Mouse (Mus musculus): ENCODE measurements around the gene Pdxp. TPM values are rescaled to one million over a fixed set of nuclear protein-coding genes. Genes with fewer than 3 reads are reported as not detected.

Pdxp gene
- polyA plus RNA-seq, 1 experiment: 1.9 TPM

- no peaks in the 10 kb centered on the region for H3K36me3 ChIP-seq (ENCODE audit: control insufficient read depth, insufficient read depth, low read length)
- no peak within 1 kb of the TSS for H3K27ac ChIP-seq (ENCODE audit: insufficient read depth, low read depth, low read length)
- H3K4me1 ChIP-seq (ENCODE audit: control insufficient read depth, insufficient read depth, low read length): no peaks in the 10 kb centered on the region
- DNase-seq: peak; percentile 94
- H3K27me3 ChIP-seq (replicated peaks; ENCODE audit: control insufficient read depth, insufficient read depth, low read length): no peaks in the 10 kb centered on the region
- no peak for TF ChIP-seq POLR2A (IDR thresholded peaks at IDR 0.05; ENCODE audit: low read depth, low read length)
- no peak for TF ChIP-seq CTCF (conservative IDR thresholded peaks at IDR 0.05; ENCODE audit: insufficient read depth, insufficient read length, low read depth, low read length)
- under 1% methylated on average over 24 of the region's 24 CpGs for WGBS
- no peak within 1 kb of the TSS for H3K4me3 ChIP-seq (ENCODE audit: insufficient read depth, low read depth, low read length)
Observed at GRCm38 (mm10) chr15:78947657-78948056, 33.9 kb downstream of the Pdxp start, which contains the start of gene Triobp. TSS of gene Triobp (plus strand) at chr15:78947724.

- 8% methylated on average over 11 of the region's 11 CpGs for WGBS
- H3K4me1 ChIP-seq (ENCODE audit: control insufficient read depth, insufficient read depth, low read length): no peaks in the 10 kb centered on the region
- no peak overlapping the region for H3K27ac ChIP-seq (ENCODE audit: insufficient read depth, low read depth, low read length)
- H3K4me3 ChIP-seq (ENCODE audit: insufficient read depth, low read depth, low read length): no peak overlapping the region
- no peak for DNase-seq
- H3K27me3 ChIP-seq (replicated peaks; ENCODE audit: control insufficient read depth, insufficient read depth, low read length): no peaks in the 10 kb centered on the region
- TF ChIP-seq CTCF (conservative IDR thresholded peaks at IDR 0.05; ENCODE audit: insufficient read depth, insufficient read length, low read depth, low read length): no peak
- no peak for TF ChIP-seq POLR2A (IDR thresholded peaks at IDR 0.05; ENCODE audit: low read depth, low read length)
- no peaks in the 10 kb centered on the region for H3K36me3 ChIP-seq (ENCODE audit: control insufficient read depth, insufficient read depth, low read length)
Observed at GRCm38 (mm10) chr15:78948152-78948725, 34.5 kb downstream of the Pdxp start.

- Histone ChIP-seq H3K36me3 (ENCODE audit: control insufficient read depth, insufficient read depth, low read length) (no peaks in the 10 kb centered on the region), H3K27me3 (replicated peaks; ENCODE audit: control insufficient read depth, insufficient read depth, low read length) (no peaks in the 10 kb centered on the region), H3K4me3 (ENCODE audit: insufficient read depth, low read depth, low read length) (no peak overlapping the region), H3K27ac (ENCODE audit: insufficient read depth, low read depth, low read length) (no peak overlapping the region), H3K4me1 (ENCODE audit: control insufficient read depth, insufficient read depth, low read length) (no peaks in the 10 kb centered on the region)
- TF ChIP-seq CTCF (conservative IDR thresholded peaks at IDR 0.05; ENCODE audit: insufficient read depth, insufficient read length, low read depth, low read length) (no peak), POLR2A (IDR thresholded peaks at IDR 0.05; ENCODE audit: low read depth, low read length) (no peak)
- 96% methylated on average over 3 of the region's 3 CpGs for WGBS
- no peak for DNase-seq
Observed at GRCm38 (mm10) chr15:78948883-78949282, 35.2 kb downstream of the Pdxp start.

GRCm38 (mm10) chr15:78955663-78956062 lies 41.9 kb downstream of the Pdxp start:
- H3K27ac ChIP-seq (ENCODE audit: insufficient read depth, low read depth, low read length): no peak overlapping the region
- DNase-seq: no peak
- TF ChIP-seq POLR2A (IDR thresholded peaks at IDR 0.05; ENCODE audit: low read depth, low read length): no peak
- no peak for TF ChIP-seq CTCF (conservative IDR thresholded peaks at IDR 0.05; ENCODE audit: insufficient read depth, insufficient read length, low read depth, low read length)
- no peak overlapping the region for H3K4me3 ChIP-seq (ENCODE audit: insufficient read depth, low read depth, low read length)
- 79% methylated on average over 3 of the region's 3 CpGs for WGBS
- H3K27me3 ChIP-seq (replicated peaks; ENCODE audit: control insufficient read depth, insufficient read depth, low read length): no peaks in the 10 kb centered on the region
- no peaks in the 10 kb centered on the region for H3K4me1 ChIP-seq (ENCODE audit: control insufficient read depth, insufficient read depth, low read length)
- H3K36me3 ChIP-seq (ENCODE audit: control insufficient read depth, insufficient read depth, low read length): no peaks in the 10 kb centered on the region

GRCm38 (mm10) chr15:78956351-78956750 lies 42.6 kb downstream of the Pdxp start:
- H3K4me3 ChIP-seq (ENCODE audit: insufficient read depth, low read depth, low read length): no peak overlapping the region
- no peaks in the 10 kb centered on the region for H3K36me3 ChIP-seq (ENCODE audit: control insufficient read depth, insufficient read depth, low read length)
- H3K27ac ChIP-seq (ENCODE audit: insufficient read depth, low read depth, low read length): no peak overlapping the region
- H3K27me3 ChIP-seq (replicated peaks; ENCODE audit: control insufficient read depth, insufficient read depth, low read length): no peaks in the 10 kb centered on the region
- peak; percentile 41 for DNase-seq
- 74% methylated on average over 4 of the region's 4 CpGs for WGBS
- TF ChIP-seq CTCF (conservative IDR thresholded peaks at IDR 0.05; ENCODE audit: insufficient read depth, insufficient read length, low read depth, low read length) (no peak), POLR2A (IDR thresholded peaks at IDR 0.05; ENCODE audit: low read depth, low read length) (no peak)
- H3K4me1 ChIP-seq (ENCODE audit: control insufficient read depth, insufficient read depth, low read length): no peaks in the 10 kb centered on the region

- H3K4me1 ChIP-seq (ENCODE audit: control insufficient read depth, insufficient read depth, low read length): no peaks in the 10 kb centered on the region
- TF ChIP-seq CTCF (conservative IDR thresholded peaks at IDR 0.05; ENCODE audit: insufficient read depth, insufficient read length, low read depth, low read length) (no peak), POLR2A (IDR thresholded peaks at IDR 0.05; ENCODE audit: low read depth, low read length) (no peak)
- no peak overlapping the region for H3K4me3 ChIP-seq (ENCODE audit: insufficient read depth, low read depth, low read length)
- no peaks in the 10 kb centered on the region for H3K27me3 ChIP-seq (replicated peaks; ENCODE audit: control insufficient read depth, insufficient read depth, low read length)
- WGBS: 49% methylated on average over 15 of the region's 15 CpGs
- no peak for DNase-seq
- H3K27ac ChIP-seq (ENCODE audit: insufficient read depth, low read depth, low read length): no peak overlapping the region
- no peaks in the 10 kb centered on the region for H3K36me3 ChIP-seq (ENCODE audit: control insufficient read depth, insufficient read depth, low read length)
Observed at GRCm38 (mm10) chr15:78957021-78957420, 43.3 kb downstream of the Pdxp start.

- no peak overlapping the region for H3K4me3 ChIP-seq (ENCODE audit: insufficient read depth, low read depth, low read length)
- 86% methylated on average over 11 of the region's 11 CpGs for WGBS
- H3K27me3 ChIP-seq (replicated peaks; ENCODE audit: control insufficient read depth, insufficient read depth, low read length): no peaks in the 10 kb centered on the region
- no peak for DNase-seq
- TF ChIP-seq CTCF (conservative IDR thresholded peaks at IDR 0.05; ENCODE audit: insufficient read depth, insufficient read length, low read depth, low read length) (no peak), POLR2A (IDR thresholded peaks at IDR 0.05; ENCODE audit: low read depth, low read length) (no peak)
- H3K27ac ChIP-seq (ENCODE audit: insufficient read depth, low read depth, low read length): no peak overlapping the region
- H3K36me3 ChIP-seq (ENCODE audit: control insufficient read depth, insufficient read depth, low read length): no peaks in the 10 kb centered on the region
- no peaks in the 10 kb centered on the region for H3K4me1 ChIP-seq (ENCODE audit: control insufficient read depth, insufficient read depth, low read length)
Observed at GRCm38 (mm10) chr15:78959537-78959936, 45.8 kb downstream of the Pdxp start.
